Mouse (Mus musculus): ENCODE results near the gene Krt27.

DNA sequence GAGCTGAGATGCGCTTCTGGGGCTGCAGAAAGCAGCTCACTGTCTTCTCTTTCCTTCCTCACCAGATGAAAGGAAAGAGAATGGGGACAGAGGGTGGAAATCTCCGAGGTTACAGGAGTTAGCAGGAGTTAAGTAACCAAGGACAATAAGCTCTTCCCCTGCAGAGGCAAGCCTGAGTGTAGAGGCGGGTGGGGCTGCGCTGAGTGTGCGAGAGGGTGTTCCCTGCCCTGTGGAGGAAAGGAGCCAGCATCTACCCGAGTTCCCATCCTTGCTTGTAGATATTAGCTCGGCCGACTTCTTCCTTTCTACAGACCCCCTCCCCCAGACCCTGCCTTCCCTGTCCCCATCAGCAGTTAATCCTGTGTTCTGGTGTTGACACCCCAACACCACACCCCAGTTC is 47.9 kb upstream of the Krt27 start:
- TF ChIP-seq CTCF (IDR thresholded peaks at IDR 0.05) (no peak), EP300 (IDR thresholded peaks at IDR 0.05) (no peak)

All from lung, postnatal 0 days (tissue).